Mouse (Mus musculus): ENCODE results near the gene Fam170b.

GRCm38 (mm10) chr14:32810111-32810510 is 23.7 kb upstream of the Fam170b start:
- no peak for TF ChIP-seq CTCF (IDR thresholded peaks at IDR 0.05)
- no peak for TF ChIP-seq EP300 (IDR thresholded peaks at IDR 0.05)
